Mouse (Mus musculus) ES-Bruce4 (cell line): Measurements from ENCODE around the gene Stau1. TPM values are rescaled to one million over a fixed set of nuclear protein-coding genes. Genes with fewer than 3 reads are reported as not detected.

Experiments used
- H3K27ac ChIP-seq: 2 replicates; pipeline ENCODE4 v1.5.1; 2012; ENCODE audit warnings: low read length, inconsistent platforms; ENCODE audit not compliant: insufficient read depth
- H3K27me3 ChIP-seq: 2 replicates; pipeline ENCODE4 v1.6.1; 2012; ENCODE audit warnings: mild to moderate bottlenecking, low read length, inconsistent platforms; ENCODE audit not compliant: control insufficient read depth, poor library complexity, insufficient read depth, severe bottlenecking
- H3K36me3 ChIP-seq: 2 replicates; pipeline ENCODE4 v1.6.1; 2012; ENCODE audit warnings: inconsistent platforms, mild to moderate bottlenecking, low read length, moderate library complexity; ENCODE audit not compliant: control insufficient read depth, poor library complexity, insufficient read depth, severe bottlenecking
- H3K4me1 ChIP-seq: one replicate; pipeline ENCODE4 v1.8.1; 2011; ENCODE audit warnings: low read length; ENCODE audit not compliant: control insufficient read depth, insufficient read depth
- H3K4me3 ChIP-seq: 2 replicates; pipeline ENCODE4 v1.5.1; 2011; ENCODE audit warnings: low read depth, mild to moderate bottlenecking, low read length
- H3K9ac ChIP-seq: 2 replicates; pipeline ENCODE4 v1.6.1; 2012; ENCODE audit warnings: low read depth, mild to moderate bottlenecking, inconsistent platforms; ENCODE audit not compliant: poor library complexity, severe bottlenecking
- H3K9me3 ChIP-seq: replicated peaks from 2 replicates; pipeline ENCODE4 v1.6.1; 2012; ENCODE audit warnings: mild to moderate bottlenecking, low read length, inconsistent platforms; ENCODE audit not compliant: control insufficient read depth, poor library complexity, insufficient read depth, severe bottlenecking
- CTCF ChIP-seq: IDR thresholded peaks from one replicate; pipeline ENCODE4 v1.8.1; 2011; ENCODE audit warnings: low read depth, low read length
- EP300 ChIP-seq: IDR thresholded peaks from 2 replicates; pipeline ENCODE4 v1.6.1; 2011; ENCODE audit warnings: low read depth, low read length; ENCODE audit not compliant: insufficient read depth
- POLR2A ChIP-seq: IDR thresholded peaks from one replicate; pipeline ENCODE4 v1.8.1; 2011; ENCODE audit warnings: low read length; ENCODE audit not compliant: insufficient read depth
- polyA plus RNA-seq: library from polyadenylated mRNA; stranded (reverse); fragments of >200 nt; gene quantifications from 2 replicates; pipeline ENCODE4 v1.2.4, GENCODE M21; 2011; ENCODE audit warnings: low read depth; ENCODE audit not compliant: missing spikeins, insufficient read depth, insufficient read length

The Stau1 gene
- polyA plus RNA-seq, 1 experiment, result 55.4 TPM

DNA sequence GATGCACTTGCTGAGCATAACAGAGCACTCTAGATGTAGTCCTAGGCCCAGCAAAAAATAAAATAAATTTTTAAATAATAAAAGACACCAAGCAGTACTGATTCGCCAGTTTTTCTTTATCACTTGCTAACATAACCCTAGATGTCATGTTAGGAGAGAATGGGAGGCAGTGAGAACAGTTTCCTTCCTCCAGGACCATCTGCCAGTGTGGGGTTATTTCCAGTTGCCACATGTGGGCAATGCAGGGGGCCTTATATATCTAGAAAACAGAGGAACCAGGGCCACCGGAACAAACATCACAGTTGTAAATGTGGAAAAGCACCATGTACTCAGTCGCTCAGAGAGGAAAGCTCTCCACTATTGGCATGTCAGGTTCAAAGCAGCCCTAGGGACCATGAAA lies 18.6 kb downstream of the Stau1 start:
- Histone ChIP-seq H3K27ac (no peak overlapping the region), H3K4me3 (no peak overlapping the region), H3K4me1 (peaks cover 4% of the 10 kb centered on the region), H3K27me3 (no peaks in the 10 kb centered on the region), H3K9me3 (no peaks in the 10 kb centered on the region), H3K36me3 (no peaks in the 10 kb centered on the region), H3K9ac (no peak overlapping the region)
- TF ChIP-seq POLR2A (no peak), EP300 (no peak), CTCF (no peak)

DNA sequence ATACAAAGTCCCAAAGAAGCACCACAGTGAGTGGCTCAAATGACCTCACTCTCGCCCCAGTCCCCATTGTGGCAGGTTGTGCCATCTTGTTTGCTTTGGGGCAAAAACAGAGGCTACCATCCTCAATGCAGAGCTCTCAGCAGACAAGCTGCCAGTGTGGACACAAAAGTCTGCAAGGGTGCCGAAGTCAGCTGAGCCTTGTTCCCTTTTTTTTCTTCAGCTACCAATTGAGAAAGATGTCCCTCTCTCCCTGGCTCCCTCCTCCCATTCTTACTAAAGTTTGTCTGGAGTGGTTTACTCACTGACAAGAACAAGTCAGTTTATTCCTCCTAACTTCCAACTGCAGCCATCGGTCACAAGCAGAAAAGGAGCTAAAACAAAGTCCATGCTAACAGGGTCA lies 19.7 kb downstream of the Stau1 start:
- Histone ChIP-seq H3K36me3 (no peaks in the 10 kb centered on the region), H3K27ac (0 out of 2 replicates have a peak overlapping the region, but pooled peaks have one; percentile 7), H3K4me3 (no peak overlapping the region), H3K9ac (0 out of 2 replicates have a peak overlapping the region, but pooled peaks have one; percentile 60), H3K9me3 (no peaks in the 10 kb centered on the region), H3K4me1 (peaks cover 4% of the 10 kb centered on the region), H3K27me3 (no peaks in the 10 kb centered on the region)
- TF ChIP-seq POLR2A, result no peak
- TF ChIP-seq EP300, result no peak
- no peak for TF ChIP-seq CTCF

DNA sequence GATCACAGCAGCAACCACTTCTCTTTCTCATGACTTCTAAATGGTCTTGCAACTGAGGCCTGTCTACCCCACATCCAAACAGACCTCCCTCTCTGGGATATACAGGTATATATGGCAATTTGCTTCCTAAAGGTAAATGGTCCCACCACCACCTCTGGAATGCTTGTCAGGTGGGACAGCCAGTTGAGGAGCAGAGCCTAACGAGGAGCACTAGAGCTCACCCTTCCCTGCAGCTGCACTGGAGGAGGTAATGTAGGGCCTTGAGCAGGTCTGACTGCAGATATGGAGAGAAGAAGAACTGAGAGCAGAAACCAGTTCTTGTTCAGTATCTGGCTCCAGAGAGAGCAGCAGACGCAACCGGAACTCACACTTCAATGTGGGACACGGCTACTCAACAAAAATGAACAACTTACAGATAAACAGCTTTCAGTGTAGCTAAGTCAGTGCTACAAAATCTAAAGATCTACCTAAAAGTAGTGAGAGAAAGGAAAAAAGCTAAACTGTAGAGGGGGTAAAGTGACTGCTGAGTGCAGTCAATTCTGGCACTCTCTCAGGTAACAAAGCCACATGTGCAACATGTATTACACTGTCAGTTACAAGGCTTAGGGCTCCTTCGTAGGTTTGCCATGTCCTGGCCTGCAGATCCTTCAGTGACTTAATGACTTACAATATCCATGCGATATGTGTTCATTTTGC lies 21.8 kb downstream of the Stau1 start:
- H3K27me3 ChIP-seq, result no peaks in the 10 kb centered on the region
- no peak overlapping the region for H3K9ac ChIP-seq
- no peaks in the 10 kb centered on the region for H3K36me3 ChIP-seq
- no peak for TF ChIP-seq CTCF
- no peak for TF ChIP-seq POLR2A
- TF ChIP-seq EP300, result no peak
- no peaks in the 10 kb centered on the region for H3K9me3 ChIP-seq
- H3K4me1 ChIP-seq, result peaks cover 6% of the 10 kb centered on the region
- no peak overlapping the region for H3K4me3 ChIP-seq
- H3K27ac ChIP-seq, result no peak overlapping the region

DNA sequence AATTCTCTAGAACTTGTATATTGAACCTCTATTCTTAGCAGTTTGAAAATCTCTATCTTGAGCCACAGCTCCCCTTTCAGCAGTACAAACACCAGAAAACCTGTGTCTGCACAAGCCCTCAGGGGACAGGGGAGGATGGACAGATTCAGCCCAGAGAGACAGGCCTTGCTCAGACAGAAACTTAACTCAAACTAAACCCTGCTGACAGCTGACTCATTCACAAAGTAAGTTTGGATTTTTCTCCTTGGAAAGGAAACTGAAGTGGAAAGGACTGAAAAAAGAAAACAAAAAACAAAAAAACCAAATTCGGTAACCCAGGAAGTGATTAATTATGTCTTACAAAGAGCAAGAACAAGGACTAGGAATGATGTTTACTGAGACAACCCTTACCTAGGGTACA lies 22.9 kb downstream of the Stau1 start:
- H3K27me3 ChIP-seq, result no peaks in the 10 kb centered on the region
- H3K4me1 ChIP-seq, result peaks cover 6% of the 10 kb centered on the region
- H3K9me3 ChIP-seq, result no peaks in the 10 kb centered on the region
- no peak overlapping the region for H3K4me3 ChIP-seq
- H3K36me3 ChIP-seq, result no peaks in the 10 kb centered on the region
- H3K27ac ChIP-seq, result peak overlapping the region; percentile 58; the same call in 1 of the 2 replicates
- H3K9ac ChIP-seq, result no peak overlapping the region
- TF ChIP-seq POLR2A, result no peak
- no peak for TF ChIP-seq CTCF
- no peak for TF ChIP-seq EP300

DNA sequence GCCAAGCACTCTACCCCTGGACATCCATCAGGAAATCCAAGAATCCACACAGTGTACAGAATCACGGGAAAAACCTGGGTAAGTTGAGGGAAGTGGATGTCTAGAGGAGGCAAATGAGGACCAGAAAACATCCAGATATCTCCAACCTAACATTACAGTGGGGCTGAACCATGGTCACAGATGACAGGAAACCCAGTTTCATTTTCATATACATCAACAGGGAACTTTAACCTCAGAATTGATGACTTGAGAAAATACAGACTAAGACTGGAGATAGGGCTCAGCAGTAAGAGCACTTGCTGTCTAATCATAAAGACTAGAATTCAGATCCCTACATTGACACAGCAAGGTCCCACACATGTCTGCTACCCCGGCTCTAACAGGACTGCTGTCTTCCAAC lies 31.3 kb downstream of the Stau1 start:
- H3K4me3 ChIP-seq, result no peak overlapping the region
- H3K9me3 ChIP-seq, result no peaks in the 10 kb centered on the region
- no peak overlapping the region for H3K27ac ChIP-seq
- no peak overlapping the region for H3K9ac ChIP-seq
- H3K36me3 ChIP-seq, result 0 out of 2 replicates have a peak, but pooled peaks cover under 1% of the 10 kb centered on the region
- H3K27me3 ChIP-seq, result no peaks in the 10 kb centered on the region
- H3K4me1 ChIP-seq, result no peaks in the 10 kb centered on the region
- TF ChIP-seq EP300, result no peak
- TF ChIP-seq POLR2A, result no peak
- TF ChIP-seq CTCF, result no peak

DNA sequence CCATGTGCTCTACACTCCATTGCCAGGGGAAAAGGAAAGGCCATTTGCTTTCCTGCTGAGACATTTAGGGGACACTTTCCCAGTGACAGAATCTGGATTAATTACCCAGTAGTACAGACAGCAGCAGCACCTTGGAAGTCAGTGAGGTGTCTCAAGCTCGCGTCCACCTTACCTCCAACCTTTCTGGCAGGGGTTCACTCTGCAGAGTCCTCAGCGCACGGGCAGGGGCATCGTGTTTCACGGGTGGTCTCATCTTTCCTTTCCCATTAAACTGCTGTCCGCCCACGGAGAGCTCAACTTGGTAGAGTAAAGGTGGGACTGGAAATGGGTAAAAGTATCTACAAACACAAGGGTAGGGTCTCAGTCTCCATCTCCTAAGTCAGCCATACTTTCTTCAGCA lies 32.8 kb downstream of the Stau1 start:
- Histone ChIP-seq H3K27me3 (no peaks in the 10 kb centered on the region), H3K36me3 (0 out of 2 replicates have a peak, but pooled peaks cover 3% of the 10 kb centered on the region)
- no peak for TF ChIP-seq CTCF

More for the DNA sequence above, 32.8 kb downstream of the Stau1 start:
- Histone ChIP-seq H3K4me3 (no peak overlapping the region), H3K9ac (no peak overlapping the region), H3K4me1 (no peaks in the 10 kb centered on the region), H3K9me3 (no peaks in the 10 kb centered on the region), H3K27ac (no peak overlapping the region)
